Mouse (Mus musculus): ENCODE results near the gene Lyar. TPM values are rescaled to one million over a fixed set of nuclear protein-coding genes. Genes with fewer than 3 reads are reported as not detected.

Lyar gene
- 3.8 and 4.8 TPM in 2 replicates for polyA plus RNA-seq (2012)

DNA sequence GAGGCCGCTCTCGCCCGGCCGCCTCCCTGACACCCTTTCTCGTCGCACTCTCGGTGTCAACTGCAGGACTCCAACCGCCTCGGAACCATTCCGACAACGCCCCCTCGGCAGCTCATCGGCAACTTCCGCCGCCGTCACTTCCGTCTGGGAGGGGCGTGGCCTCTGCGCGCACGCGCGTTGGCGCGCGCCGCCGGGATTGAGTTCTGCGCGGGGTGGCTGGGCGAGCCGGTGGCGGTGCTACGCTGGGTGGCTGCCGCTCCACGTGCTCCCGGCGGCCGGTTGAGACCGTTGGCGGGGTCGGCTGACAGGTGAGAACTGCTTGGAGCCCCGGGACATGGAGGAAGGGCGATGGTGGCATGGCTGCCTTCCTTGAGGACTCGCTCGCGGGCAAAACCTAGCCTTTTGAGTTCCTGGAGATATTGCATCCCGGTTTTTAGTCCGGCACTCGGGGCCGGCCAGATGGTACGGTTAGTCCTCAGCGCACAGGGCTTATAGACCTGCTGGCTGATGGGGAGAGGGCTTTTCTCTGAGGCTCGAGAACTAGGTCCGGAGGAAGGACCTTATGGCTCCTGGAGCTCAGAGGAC lies at the start of gene Lyar, which contains the start of gene Zbtb49:
TSS of gene Lyar (plus strand) at position 143 of the 585 bp plus-strand sequence.
TSS of gene Zbtb49 (minus strand) at position 130 of the 585 bp plus-strand sequence.
- Histone ChIP-seq H3K4me1 (ENCODE audit: control insufficient read depth) (peaks cover 36% of the 10 kb centered on the region), H3K36me3 (ENCODE audit: control insufficient read depth) (peaks cover 39% of the 10 kb centered on the region), H3K27me3 (ENCODE audit: control insufficient read depth) (no peaks in the 10 kb centered on the region), H3K4me3 (replicated peaks) (peak within 1 kb of the TSS; percentile 85), H3K9me3 (ENCODE audit: control insufficient read depth, low read length) (no peaks in the 10 kb centered on the region)
- TF ChIP-seq TAL1 (IDR thresholded peaks at IDR 0.05; ENCODE audit: low read length) (no peak), GATA1 (IDR thresholded peaks at IDR 0.05; ENCODE audit: low read length) (no peak)

DNA sequence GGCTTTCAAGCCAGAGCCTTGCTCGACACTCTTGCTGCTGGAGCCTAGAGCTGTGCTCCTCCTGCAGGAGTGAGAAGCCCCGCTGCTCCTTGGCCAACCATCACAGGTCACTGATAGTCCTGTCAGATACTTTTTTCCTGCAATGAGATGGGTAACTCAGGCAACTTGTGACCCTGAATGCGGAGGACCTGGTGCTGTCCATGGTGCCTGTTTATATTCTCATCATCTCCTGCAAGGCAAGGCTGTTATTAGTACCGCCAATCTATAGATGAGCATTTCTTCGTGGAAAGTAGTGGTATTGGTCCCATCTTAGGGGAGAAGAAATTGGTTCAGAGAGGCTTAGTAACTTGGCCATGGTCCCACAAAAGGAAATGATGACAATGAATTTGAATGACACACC lies 46.5 kb upstream of the Lyar start:
- Histone ChIP-seq H3K36me3 (ENCODE audit: control insufficient read depth) (no peaks in the 10 kb centered on the region), H3K4me3 (replicated peaks) (no peak overlapping the region), H3K4me1 (ENCODE audit: control insufficient read depth) (no peaks in the 10 kb centered on the region), H3K9me3 (ENCODE audit: control insufficient read depth, low read length) (no peaks in the 10 kb centered on the region), H3K27me3 (ENCODE audit: control insufficient read depth) (no peaks in the 10 kb centered on the region; the same call in 1 of the 2 replicates)
- TF ChIP-seq TAL1 (IDR thresholded peaks at IDR 0.05; ENCODE audit: low read length) (no peak), GATA1 (IDR thresholded peaks at IDR 0.05; ENCODE audit: low read length) (no peak)

DNA sequence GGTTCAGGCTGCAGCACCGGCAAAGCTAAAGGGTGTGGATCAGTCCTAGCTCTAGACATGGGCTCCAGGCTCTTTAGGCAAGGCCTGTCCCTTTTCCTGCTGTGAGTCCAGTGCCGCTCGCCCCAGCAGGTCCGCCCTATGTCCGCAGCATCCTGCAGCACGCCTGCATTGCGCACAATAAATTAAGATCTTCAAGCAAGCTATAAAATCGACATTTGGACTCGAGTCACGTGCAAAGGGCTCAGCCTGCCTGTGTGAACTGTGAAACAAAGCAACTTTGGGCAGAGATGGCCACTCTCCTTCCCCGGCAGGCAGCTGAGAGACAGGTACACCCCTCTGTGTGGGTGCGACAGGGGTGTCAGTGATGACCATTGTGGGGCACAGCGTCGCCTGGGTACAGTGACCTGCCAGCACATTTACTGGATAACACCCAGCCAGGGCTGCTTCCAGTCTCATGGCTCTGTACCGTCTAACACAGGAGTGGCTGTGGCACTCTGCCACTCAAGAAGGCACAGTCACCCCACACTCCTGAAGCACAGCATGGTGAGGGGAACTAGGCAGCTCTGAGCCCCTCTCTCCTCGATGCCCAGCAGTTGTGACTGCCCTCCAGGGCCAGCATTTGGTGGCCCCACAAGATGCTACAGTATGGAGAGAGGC lies 45.9 kb upstream of the Lyar start:
- Histone ChIP-seq H3K27me3 (ENCODE audit: control insufficient read depth) (no peaks in the 10 kb centered on the region; the same call in 1 of the 2 replicates), H3K4me3 (replicated peaks) (no peak overlapping the region), H3K36me3 (ENCODE audit: control insufficient read depth) (no peaks in the 10 kb centered on the region), H3K9me3 (ENCODE audit: control insufficient read depth, low read length) (no peaks in the 10 kb centered on the region), H3K4me1 (ENCODE audit: control insufficient read depth) (no peaks in the 10 kb centered on the region)
- TF ChIP-seq GATA1 (IDR thresholded peaks at IDR 0.05; ENCODE audit: low read length) (no peak), TAL1 (IDR thresholded peaks at IDR 0.05; ENCODE audit: low read length) (no peak)

DNA sequence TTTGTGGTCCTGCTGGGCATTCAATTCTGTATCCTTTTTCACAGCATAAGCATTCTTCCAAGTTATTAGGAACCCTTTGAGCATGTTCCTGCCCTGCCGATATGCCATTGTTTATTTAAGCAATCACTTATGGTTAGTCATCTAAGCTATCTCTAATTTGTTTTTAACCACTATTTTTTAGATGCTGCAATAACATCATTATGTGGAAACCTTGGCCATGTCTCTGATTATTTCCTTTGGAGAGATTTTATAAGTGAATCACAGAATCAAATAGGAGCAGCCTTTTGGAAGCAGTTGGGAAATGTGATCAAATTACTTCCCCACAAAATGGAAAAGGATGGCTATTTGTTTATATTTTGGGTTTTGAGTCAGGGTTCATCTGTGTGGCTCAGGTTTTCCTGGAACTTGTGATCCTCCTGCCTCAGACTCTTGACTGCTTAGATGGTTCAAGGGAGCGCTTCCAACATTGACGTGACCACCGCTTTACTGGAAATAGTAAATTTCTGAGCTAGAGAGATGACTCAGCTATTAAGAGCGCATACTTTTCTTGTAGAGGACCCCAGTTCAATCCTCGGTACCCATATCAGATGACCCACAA lies 35.5 kb upstream of the Lyar start:
- no peak for TF ChIP-seq GATA1 (IDR thresholded peaks at IDR 0.05; ENCODE audit: low read length)
- TF ChIP-seq TAL1 (IDR thresholded peaks at IDR 0.05; ENCODE audit: low read length): no peak
- Histone ChIP-seq H3K27me3 (ENCODE audit: control insufficient read depth) (no peaks in the 10 kb centered on the region), H3K36me3 (ENCODE audit: control insufficient read depth) (no peaks in the 10 kb centered on the region), H3K4me3 (replicated peaks) (no peak overlapping the region), H3K9me3 (ENCODE audit: control insufficient read depth, low read length) (no peaks in the 10 kb centered on the region), H3K4me1 (ENCODE audit: control insufficient read depth) (no peaks in the 10 kb centered on the region)

DNA sequence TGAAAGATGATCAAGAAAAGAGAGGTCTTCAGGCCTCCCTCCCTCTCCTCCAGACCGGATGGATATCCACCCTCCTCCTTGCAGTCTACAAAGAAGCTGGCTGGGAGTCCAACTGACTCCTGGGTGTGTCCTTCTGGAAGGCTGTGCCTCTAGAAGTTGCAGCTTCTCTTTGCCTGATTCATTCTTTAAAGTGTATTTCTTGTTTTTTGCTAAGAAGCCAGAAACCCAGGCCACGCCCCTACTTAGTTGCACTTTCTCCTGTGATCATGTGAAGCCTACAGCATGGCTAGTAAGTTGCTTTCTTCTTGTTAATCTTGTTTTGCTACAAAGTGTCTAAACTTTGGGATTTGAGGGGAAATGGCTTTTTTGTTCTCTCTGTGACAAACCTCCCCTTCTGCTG lies 33.3 kb upstream of the Lyar start:
- no peaks in the 10 kb centered on the region for H3K4me1 ChIP-seq (ENCODE audit: control insufficient read depth)
- H3K4me3 ChIP-seq (replicated peaks): no peak overlapping the region
- no peaks in the 10 kb centered on the region for H3K36me3 ChIP-seq (ENCODE audit: control insufficient read depth)
- no peaks in the 10 kb centered on the region for H3K9me3 ChIP-seq (ENCODE audit: control insufficient read depth, low read length)
- TF ChIP-seq TAL1 (IDR thresholded peaks at IDR 0.05; ENCODE audit: low read length) (no peak), GATA1 (IDR thresholded peaks at IDR 0.05; ENCODE audit: low read length) (no peak)
- H3K27me3 ChIP-seq (ENCODE audit: control insufficient read depth): no peaks in the 10 kb centered on the region

DNA sequence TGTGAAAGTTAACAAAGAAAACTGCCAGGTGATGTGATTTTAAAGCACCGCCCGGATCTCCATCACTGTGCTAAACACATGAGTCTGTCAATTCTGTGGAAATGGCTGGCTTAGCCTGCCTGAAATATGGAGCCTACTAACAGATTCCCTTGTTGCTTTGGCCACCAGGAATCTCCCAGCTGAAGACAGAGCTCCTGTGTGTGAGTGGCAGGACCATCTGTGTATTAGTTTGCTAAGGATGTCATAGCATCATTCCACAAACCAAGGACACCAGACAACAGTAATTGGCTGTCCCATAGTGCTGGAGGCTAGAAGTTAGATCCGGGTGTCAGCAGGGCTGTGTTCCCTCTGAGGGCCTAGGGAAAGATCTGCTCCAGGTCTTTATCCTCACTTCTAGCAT lies 29.4 kb upstream of the Lyar start:
- H3K4me3 ChIP-seq (replicated peaks): no peak overlapping the region
- H3K4me1 ChIP-seq (ENCODE audit: control insufficient read depth): no peaks in the 10 kb centered on the region
- no peaks in the 10 kb centered on the region for H3K27me3 ChIP-seq (ENCODE audit: control insufficient read depth)
- TF ChIP-seq GATA1 (IDR thresholded peaks at IDR 0.05; ENCODE audit: low read length) (no peak), TAL1 (IDR thresholded peaks at IDR 0.05; ENCODE audit: low read length) (no peak)
- H3K36me3 ChIP-seq (ENCODE audit: control insufficient read depth): no peaks in the 10 kb centered on the region
- H3K9me3 ChIP-seq (ENCODE audit: control insufficient read depth, low read length): no peaks in the 10 kb centered on the region

DNA sequence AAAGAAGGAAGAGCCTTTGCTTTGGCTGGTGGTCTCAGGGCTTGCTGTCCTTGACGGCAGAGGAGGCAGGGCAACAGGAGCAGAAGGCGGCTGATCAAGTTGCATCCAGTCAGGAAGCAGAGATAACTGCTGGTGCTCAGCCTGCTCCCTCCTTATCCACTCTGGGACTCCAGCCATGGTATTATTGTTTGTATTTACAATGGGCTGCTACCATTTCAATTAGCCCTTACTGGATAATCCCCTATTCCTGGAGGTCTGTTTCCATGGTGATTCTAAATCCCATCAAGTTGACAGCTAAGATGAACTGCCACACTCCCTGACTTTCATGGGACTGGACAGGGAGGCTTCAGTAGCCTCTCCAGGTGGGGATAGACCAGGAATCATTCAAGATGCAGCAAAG lies 25.3 kb upstream of the Lyar start:
- H3K9me3 ChIP-seq (ENCODE audit: control insufficient read depth, low read length): no peaks in the 10 kb centered on the region
- TF ChIP-seq GATA1 (IDR thresholded peaks at IDR 0.05; ENCODE audit: low read length) (no peak), TAL1 (IDR thresholded peaks at IDR 0.05; ENCODE audit: low read length) (no peak)
- H3K4me3 ChIP-seq (replicated peaks): no peak overlapping the region
- no peaks in the 10 kb centered on the region for H3K27me3 ChIP-seq (ENCODE audit: control insufficient read depth)
- peaks cover 4% of the 10 kb centered on the region; the same call in 1 of the 2 replicates for H3K36me3 ChIP-seq (ENCODE audit: control insufficient read depth)
- no peaks in the 10 kb centered on the region for H3K4me1 ChIP-seq (ENCODE audit: control insufficient read depth)

DNA sequence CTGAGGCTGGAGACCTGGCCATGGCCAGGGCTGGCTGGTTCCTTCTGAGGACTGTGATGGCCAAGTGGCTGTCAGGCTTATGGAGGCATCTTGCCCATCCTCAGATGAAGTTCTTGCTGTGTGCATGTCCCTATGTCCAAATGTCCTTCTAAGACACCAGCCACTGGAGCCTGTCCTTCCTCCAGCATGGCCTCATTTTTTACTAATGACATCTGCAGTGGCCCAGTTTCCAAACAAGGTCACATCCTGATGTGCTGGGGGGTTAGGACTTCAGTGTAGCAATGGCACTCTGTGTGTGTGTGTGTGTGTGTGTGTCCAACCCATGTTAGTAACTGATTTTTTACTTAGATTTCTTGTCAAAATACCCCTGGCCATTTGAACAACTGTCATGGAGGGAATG lies 24.3 kb upstream of the Lyar start:
- TF ChIP-seq GATA1 (IDR thresholded peaks at IDR 0.05; ENCODE audit: low read length) (no peak), TAL1 (IDR thresholded peaks at IDR 0.05; ENCODE audit: low read length) (no peak)
- H3K27me3 ChIP-seq (ENCODE audit: control insufficient read depth): no peaks in the 10 kb centered on the region
- H3K4me3 ChIP-seq (replicated peaks): no peak overlapping the region
- no peaks in the 10 kb centered on the region for H3K9me3 ChIP-seq (ENCODE audit: control insufficient read depth, low read length)
- peaks cover 11% of the 10 kb centered on the region for H3K36me3 ChIP-seq (ENCODE audit: control insufficient read depth)
- H3K4me1 ChIP-seq (ENCODE audit: control insufficient read depth): no peaks in the 10 kb centered on the region

DNA sequence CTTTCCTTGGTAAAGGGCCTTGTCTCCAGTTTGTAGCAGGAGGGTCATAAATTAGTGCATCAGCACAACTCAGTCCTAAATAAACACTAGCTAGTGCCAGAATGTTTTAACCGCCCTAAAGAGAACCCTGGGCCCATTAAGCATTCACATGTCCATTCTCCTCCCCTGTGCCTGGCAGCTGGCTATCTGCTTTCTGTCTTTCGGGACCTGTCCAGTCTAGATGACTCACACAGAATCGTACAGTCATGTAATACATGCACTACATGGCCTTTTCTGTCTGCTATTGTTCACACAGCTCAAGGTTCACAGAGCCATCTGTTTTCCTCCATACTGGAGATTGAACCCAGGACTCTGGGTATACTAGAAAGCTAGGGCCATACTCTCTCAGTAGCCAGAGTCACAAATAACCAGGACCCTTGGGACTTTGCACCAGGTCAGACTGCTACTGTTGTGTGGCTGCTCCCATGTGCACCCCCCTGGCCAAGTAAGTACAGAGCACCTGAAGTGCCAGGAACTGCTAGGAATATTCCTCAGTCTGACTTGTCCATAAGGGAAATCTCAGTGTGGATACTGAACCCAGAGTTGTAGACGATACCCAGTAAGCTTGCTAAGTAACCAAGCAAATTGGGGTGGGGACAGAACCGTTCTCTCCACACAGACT lies 23.3 kb upstream of the Lyar start:
- H3K9me3 ChIP-seq (ENCODE audit: control insufficient read depth, low read length): no peaks in the 10 kb centered on the region
- H3K36me3 ChIP-seq (ENCODE audit: control insufficient read depth): peaks cover 21% of the 10 kb centered on the region
- no peaks in the 10 kb centered on the region for H3K4me1 ChIP-seq (ENCODE audit: control insufficient read depth)
- TF ChIP-seq GATA1 (IDR thresholded peaks at IDR 0.05; ENCODE audit: low read length) (no peak), TAL1 (IDR thresholded peaks at IDR 0.05; ENCODE audit: low read length) (no peak)
- no peaks in the 10 kb centered on the region for H3K27me3 ChIP-seq (ENCODE audit: control insufficient read depth)
- H3K4me3 ChIP-seq (replicated peaks): no peak overlapping the region
